Mouse (Mus musculus) right cerebral cortex, postnatal 36 days (tissue): ENCODE measurements around the gene AL732309.1.

Source experiments
- DNase-seq, 2 experiments: peaks; one replicate each; pipeline ENCODE4 v3.0.0; 2022; ENCODE audit warnings: low spot score in 2 of 2, mixed read lengths in 1 of 2

AL732309.1 gene

DNA sequence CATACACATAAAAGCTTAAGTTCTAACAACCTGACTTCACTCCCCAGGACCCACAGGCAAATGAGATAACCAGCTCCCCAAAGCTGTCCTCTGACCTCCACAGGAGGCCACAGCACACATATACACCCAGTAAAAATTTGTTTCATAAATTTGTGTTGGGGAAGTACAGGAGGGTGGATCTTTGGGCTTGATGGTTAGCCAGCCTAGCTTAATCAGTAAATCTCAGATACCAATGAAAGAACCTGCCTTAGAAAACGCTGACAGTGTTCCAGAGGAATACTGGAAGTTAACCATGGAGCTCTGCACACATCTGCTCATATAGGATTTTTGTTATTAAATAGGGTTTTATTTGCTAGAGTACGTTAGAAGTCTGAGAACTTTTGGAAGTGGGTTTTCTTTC lies 29.0 kb downstream of the AL732309.1 start:
- DNase-seq, result no peak

DNA sequence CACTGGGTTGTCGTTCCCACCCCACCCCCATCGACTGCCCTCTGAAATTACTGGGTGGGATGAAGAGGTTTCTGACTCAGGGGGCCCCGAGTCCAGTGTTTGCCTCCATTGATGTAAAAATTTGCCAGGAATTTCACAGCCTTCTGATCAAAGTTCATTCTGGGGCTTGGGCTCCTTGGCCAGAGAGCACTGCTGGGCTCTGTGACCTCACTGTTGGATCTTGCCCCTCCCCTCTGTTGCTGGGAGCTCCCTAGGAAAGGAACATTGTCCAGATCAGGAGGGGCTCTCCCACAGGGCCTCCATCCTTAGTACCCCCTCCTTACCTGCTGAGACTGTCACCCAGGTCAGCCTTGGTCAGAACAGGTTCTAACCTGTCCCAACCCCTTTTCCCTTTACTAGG lies 32.2 kb downstream of the AL732309.1 start, which contains the start of gene Stpg3:
Gene Stpg3 (minus strand): TSS at position 194 of the 400 bp plus-strand sequence.
- DNase-seq, result no peak

DNA sequence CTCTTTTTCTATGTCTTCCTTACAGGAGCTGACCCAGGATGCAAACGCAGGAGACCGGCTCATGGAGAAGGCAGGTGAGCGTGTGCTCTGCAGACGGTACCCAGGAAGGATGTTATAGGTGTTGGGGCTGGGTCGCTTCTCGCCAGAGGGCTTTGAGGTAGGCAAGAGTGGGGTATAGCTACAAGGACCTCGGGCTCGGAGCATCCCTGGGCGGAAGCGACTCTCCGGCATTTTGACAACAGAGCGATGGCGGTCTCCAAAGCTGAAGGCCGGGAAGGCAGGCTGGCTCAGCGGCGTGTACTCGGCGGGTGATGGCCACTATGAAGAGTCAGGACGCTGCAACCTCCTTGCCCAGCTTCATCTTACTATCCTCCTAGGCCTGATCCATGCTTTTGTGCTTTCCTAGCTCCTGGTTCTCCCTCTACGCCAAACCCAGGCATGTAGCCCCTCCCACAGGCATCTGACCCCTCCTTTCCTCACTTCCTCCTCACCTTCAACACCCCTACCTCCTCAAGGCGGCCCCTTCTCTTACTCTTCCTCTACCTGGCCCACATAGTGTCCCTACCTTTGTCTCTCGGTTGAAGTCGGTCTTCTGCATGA lies 33.3 kb downstream of the AL732309.1 start:
- DNase-seq, result no peak

DNA sequence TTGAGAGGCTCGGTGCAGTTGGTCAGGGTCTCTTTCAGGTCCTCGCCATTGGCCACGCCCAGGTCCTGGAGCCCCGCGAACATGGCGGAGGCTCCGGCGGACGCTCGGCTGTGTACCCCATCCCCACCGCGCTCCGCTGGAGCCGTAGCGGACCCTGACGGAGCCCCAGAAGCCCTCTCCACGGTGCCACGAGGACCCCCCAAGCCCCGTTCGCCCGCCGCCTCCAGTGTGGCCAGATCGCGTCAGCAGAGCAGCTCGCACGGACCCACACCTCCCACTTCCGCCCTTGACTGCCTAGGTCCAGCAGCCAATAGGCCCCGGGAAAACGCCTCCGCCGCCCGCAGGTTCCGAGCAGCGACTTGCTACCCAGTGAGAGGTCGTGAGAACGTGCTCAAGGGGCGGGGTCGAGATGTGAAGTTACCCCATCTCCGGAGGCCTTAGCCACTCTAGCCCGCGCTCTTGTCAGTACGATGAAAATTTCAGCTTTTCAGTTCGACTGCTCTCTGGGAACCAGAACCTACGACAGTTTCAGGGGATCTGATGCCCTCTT lies 35.5 kb downstream of the AL732309.1 start, which contains the start of gene Nelfb:
Gene Nelfb (minus strand): TSS at position 369 of the 550 bp plus-strand sequence.
- DNase-seq, result peak; percentile 75 to 80

DNA sequence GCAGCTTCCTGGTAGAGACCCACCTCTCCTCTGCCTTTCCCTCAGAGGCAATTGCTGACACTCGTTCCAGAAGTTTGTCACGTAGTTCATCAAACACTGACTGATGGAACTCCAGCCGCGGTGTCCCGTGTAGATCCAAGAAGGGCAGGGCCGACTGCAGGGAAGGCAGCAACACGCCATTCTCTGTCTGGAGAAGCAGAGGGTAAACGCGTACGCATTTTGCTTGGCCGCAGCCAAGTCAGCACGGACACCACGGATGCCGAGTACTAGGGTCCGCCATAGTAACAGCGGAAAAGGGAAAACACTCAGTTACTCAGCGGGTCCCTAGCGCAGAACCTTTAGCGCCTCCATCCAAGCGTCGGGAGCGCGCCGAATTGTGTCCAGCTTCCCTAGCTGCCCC lies 36.0 kb downstream of the AL732309.1 start:
- no peak for DNase-seq

DNA sequence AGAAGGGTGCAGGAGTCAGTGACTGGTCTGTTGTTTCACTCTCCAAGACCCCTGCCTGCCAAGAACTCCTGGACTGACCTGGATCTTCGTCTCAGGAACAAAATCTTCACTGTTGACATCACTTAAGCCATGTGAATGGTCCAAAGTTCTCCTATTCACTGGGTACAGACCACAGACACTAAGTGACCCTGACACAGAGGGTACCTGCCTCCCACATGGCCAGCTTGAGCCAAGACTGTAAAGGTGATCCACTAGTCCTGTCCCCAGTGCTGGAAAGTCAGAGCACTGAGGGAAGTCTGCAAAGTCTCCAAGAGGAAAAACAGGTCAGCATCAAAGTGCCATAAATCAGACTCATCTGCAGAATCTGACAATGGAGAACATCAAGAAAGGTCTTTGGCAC lies 39.1 kb downstream of the AL732309.1 start:
- DNase-seq, result no peak

DNA sequence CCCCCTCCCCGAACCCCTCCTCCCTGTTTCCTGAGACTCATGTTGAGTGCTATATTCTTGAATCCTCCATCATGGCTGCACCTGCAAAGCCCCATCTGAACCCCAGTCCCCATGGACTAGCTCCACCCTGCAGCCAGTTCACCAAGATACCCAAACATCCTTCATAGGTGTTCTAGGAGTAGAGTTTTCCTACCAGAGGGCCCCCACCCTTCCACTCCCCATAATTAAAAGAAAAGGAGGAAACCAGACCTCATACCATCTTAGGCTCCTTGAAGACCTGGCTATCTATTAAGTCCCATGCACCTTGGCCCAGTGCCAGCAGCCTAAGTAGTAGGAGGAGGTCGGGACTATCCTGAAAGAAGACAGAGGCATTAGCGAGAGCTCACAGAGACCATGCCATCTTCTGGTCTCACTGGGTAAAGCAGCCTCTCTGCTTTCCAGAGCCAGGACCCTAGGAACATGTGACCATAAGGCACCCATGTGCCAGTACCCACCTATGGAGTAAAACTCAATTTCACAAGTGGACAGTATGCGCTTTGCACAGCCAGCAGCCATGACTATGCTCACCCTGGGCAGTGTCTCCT lies 42.9 kb downstream of the AL732309.1 start:
- DNase-seq, result no peak

DNA sequence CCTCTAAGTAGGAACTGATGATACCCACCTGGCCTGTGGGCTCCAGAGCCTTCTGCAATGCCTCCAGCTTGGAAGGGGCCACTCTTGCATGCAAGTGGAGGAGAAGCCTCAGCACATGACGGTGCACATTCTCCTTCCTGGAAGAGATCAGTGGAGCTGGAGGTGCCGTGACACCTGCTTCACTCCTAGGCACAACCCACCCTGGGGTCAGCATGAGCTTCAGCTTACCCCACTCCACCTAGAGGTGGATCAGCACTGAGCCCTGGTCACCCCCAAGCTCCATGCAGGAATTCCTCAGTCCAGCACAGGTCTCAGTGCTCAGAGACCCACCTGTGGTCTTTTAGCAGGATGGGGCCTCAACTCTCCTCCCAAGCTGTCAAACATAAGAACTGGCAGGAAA lies 46.0 kb downstream of the AL732309.1 start:
- DNase-seq, result no peak

DNA sequence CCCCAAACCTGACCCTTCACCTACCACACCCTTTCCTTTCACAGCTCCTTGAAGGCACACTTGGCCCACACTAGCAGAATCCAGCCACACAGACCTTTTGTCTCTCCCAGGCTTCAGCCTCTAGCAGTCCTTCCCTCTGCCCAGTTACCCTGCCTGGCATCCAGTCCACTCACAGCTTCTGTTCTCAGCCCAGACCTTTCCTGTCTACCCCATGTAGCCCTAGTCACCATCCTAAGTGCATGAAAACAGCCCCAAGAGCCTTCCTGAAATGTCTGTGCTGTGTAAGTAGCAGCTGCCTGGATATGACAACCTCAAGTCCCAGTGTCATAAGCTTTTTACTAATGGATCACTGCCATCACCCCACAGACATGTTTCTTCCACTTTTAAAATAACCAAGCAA lies 48.7 kb downstream of the AL732309.1 start:
- DNase-seq, result no peak

DNA sequence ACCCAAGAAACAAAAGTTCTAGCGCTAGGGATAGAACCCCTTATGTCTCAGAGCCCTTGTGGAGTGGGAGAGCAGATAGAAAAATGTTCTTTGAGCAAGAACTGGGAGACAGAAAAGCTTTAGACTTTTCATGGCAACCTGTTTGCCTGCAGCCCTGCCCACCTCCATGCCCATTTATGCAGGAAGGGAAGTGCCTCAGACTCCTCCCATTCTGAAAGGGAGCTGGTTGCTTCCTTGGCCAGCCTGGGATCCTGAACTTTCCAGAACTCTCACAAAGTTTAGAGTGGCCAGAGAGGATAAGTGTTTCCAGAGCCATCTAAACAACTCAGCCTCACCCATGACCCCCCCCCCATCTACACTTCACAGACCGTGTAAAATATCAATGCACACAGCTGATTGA lies 49.5 kb downstream of the AL732309.1 start:
- DNase-seq, result no peak

DNA sequence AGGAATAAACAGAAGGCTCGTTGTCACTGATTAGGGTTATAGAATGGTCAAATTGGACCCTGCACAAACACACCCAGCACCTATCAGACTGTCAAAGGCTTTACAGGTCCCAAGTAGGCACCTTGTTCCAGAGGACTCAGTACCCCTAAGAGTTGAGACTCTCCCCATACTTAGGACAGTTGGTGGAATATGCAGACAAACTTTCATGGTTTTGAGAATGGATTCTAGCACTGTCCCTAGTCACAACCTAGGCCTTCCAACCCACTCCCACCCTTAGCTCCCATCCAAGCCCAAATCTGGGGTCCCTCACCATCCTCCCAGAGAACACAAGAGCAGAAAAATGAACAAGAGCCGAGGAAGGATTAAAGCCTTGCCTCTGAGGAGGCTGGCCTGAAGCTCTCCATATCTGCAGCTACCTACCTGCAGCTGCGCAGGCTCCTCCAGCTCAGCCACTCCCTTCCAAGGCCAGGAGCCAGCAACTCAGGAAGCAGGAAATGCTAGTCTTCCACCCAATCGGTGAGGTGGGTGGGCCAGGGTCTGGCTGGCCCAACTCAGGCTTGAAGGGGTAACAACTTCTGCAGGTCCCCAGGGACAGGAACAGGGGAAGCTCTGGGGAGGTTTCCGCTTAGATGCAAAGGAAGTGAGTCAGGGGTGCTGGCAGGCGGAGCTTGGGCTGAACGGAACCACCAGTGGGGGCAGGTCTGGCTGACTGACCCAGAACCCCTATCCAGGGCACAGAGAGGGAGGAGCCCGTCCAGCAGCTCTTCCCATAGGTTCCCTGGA lies 50.3 kb downstream of the AL732309.1 start, which contains the start of gene Tor4a:
Gene Tor4a (minus strand): TSS at position 715 of the 783 bp plus-strand sequence.
- DNase-seq, result no peak

DNA sequence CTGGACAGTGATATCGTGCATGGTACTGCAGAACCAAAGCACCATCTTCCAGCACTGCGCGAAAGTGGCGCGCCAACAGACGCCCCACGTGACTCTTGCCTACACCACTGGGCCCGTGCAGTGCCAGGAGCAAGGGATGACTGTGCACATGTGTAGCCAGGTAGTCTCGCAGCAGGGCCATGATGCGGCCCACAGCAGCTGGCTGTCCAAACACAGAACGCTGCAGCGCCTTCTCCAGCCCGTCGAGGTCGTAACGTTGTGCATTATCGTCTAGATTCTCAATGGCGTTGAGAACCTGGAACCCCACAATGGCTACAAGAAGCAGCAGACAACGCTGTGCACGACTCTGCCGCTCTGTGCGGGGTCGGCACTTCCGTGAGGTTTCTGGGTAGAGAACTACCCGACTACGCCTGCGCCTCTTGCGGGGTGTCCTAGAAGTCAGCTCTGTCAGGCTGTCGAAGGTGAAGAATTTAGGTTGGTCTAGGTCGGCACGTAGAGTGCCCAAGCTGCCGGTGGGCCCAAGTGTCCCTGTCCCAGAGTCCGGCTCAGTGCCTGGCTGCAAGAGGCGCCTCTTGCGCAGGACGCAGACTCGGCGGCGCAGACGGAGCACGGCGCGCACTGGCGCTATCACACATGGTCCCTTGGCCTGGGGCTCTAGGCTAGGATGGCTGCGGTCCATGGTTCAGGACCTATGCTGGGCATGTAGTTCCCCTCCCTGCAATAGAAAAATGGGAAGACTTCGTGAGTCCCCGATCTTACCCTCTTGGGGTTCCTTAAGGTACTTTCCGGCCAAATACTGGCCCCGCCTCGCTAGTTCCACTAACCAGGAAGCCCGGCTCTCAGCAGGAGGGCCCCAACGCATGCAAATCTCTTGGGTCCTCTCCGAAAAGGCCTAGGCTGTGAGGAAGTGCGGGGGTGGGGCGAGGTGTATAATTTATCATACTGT lies 51.2 kb downstream of the AL732309.1 start:
- DNase-seq, result no peak
